In the genomic region with DNA sequence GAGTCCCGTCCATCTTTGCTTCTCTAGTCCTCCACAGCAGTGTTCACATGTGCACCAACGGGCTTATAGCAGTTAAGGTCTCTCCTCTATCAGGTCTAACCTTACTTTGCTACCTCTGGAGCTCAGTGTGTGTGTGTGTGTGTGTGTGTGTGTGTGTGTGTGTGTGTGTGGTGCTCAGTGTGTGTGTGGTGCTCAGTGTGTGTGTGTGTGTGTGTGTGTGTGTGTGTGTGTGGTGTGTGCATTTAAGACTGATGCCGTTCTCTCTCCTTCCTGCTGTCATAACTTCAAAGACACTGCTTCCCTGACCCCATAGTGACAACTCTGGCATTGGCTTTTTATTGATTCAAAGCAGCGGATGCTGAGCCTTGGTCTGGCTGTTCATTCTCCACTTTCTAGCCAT, we compare ENCODE assay signal across 20 mouse cellular contexts. TPM values are rescaled to one million over a fixed set of nuclear protein-coding genes. Genes with fewer than 3 reads are reported as not detected.
DNase-seq lines count a peak whose midpoint lies in the region; ATAC-seq and TF ChIP-seq lines count a peak whose summit lies in the region.
"Had no signal": no experiment of that assay in that cellular context is flagged by ENCODE, and none has a peak within 500 bp of the region (broad histone marks: within the 10 kb centered on the region; RNA-seq: fewer than 3 reads in every experiment).

A gene (plus strand): TSS at position 301 of the 400 bp plus-strand sequence.

- DNase-seq in gastrocnemius, adult 2 months: no peak
- no peak for DNase-seq in gastrocnemius, postnatal 10 days
- DNase-seq in midbrain, postnatal 0 days (ENCODE audit: low spot score): no peak
- no peak for DNase-seq in yolk sac, embryonic 10.5 days (ENCODE audit: low spot score)
- DNase-seq: adrenal gland, adult 2 months; B cell, adult 2 months; cerebellum, adult 18-20 months; gastrocnemius, postnatal 14 days; kidney, postnatal 25 days; layer of hippocampus, adult 9-11 months; thymus, postnatal 25 days had no signal

- no peaks in the 10 kb centered on the region for H3K4me1 ChIP-seq in hindbrain, embryonic 16.5 days (ENCODE audit: control insufficient read depth, insufficient read depth, low read depth, low read length)
- H3K4me1 ChIP-seq in hindbrain, embryonic 13.5 days (replicated peaks): 0 out of 2 replicates have a peak, but pooled peaks cover 3% of the 10 kb centered on the region
- H3K4me1 ChIP-seq in midbrain, postnatal 0 days (ENCODE audit: insufficient read depth, low read length): no peaks in the 10 kb centered on the region
- no peaks in the 10 kb centered on the region for H3K4me1 ChIP-seq in midbrain, embryonic 13.5 days (replicated peaks)
- H3K4me1 ChIP-seq: limb, embryonic 13.5 days; liver, embryonic 15.5 days; megakaryocyte, embryonic 14.5 days had no signal

- TF ChIP-seq CTCF in gastrocnemius, adult 2 months (IDR thresholded peaks at IDR 0.05): no peak
- TF ChIP-seq CTCF in midbrain, postnatal 0 days (IDR thresholded peaks at IDR 0.05): no peak

- intact Hi-C loops in gastrocnemius, adult 2 months (cut with DNase I): no loop called here

- H3K36me3 ChIP-seq in hindbrain, embryonic 16.5 days (ENCODE audit: control insufficient read depth, insufficient read depth, low read length): peaks cover 30% of the 10 kb centered on the region
- peaks cover 45% of the 10 kb centered on the region for H3K36me3 ChIP-seq in hindbrain, embryonic 13.5 days
- H3K36me3 ChIP-seq in midbrain, postnatal 0 days (ENCODE audit: insufficient read depth, low read length): peaks cover 38% of the 10 kb centered on the region
- peaks cover 42% of the 10 kb centered on the region for H3K36me3 ChIP-seq in midbrain, embryonic 13.5 days

- H3K9ac ChIP-seq in hindbrain, embryonic 16.5 days (ENCODE audit: low read depth, low read length): no peak within 1 kb of the TSS
- H3K9ac ChIP-seq in hindbrain, embryonic 13.5 days: no peak within 1 kb of the TSS; the same call in 1 of the 2 replicates
- H3K9ac ChIP-seq in midbrain, postnatal 0 days (replicated peaks; ENCODE audit: low read length, poor library complexity, severe bottlenecking): no peak within 1 kb of the TSS
- H3K9ac ChIP-seq in midbrain, embryonic 13.5 days (replicated peaks): no peak within 1 kb of the TSS
- H3K9ac ChIP-seq: limb, embryonic 13.5 days; liver, embryonic 15.5 days had no signal

- no peaks in the 10 kb centered on the region for H3K9me3 ChIP-seq in hindbrain, embryonic 16.5 days (ENCODE audit: control insufficient read depth, low read length)
- H3K9me3 ChIP-seq in hindbrain, embryonic 13.5 days: no peaks in the 10 kb centered on the region
- no peaks in the 10 kb centered on the region for H3K9me3 ChIP-seq in midbrain, postnatal 0 days (ENCODE audit: low read length)
- no peaks in the 10 kb centered on the region for H3K9me3 ChIP-seq in midbrain, embryonic 13.5 days
- H3K9me3 ChIP-seq: limb, embryonic 13.5 days; liver, embryonic 15.5 days; megakaryocyte, embryonic 14.5 days had no signal

- 81% methylated on average over 4 of the region's 4 CpGs for WGBS in hindbrain, embryonic 16.5 days
- WGBS in hindbrain, embryonic 13.5 days: 85% methylated on average over 4 of the region's 4 CpGs
- 76% methylated on average over 4 of the region's 4 CpGs for WGBS in midbrain, postnatal 0 days
- 82% methylated on average over 4 of the region's 4 CpGs for WGBS in midbrain, embryonic 13.5 days

- H3K4me3 ChIP-seq in gastrocnemius, adult 2 months: peak within 1 kb of the TSS; percentile 29
- no peak within 1 kb of the TSS for H3K4me3 ChIP-seq in hindbrain, embryonic 16.5 days (ENCODE audit: low read length)
- no peak within 1 kb of the TSS for H3K4me3 ChIP-seq in hindbrain, embryonic 13.5 days
- H3K4me3 ChIP-seq in midbrain, postnatal 0 days (ENCODE audit: low read depth, low read length): no peak within 1 kb of the TSS
- H3K4me3 ChIP-seq in midbrain, embryonic 13.5 days (replicated peaks): no peak within 1 kb of the TSS
- H3K4me3 ChIP-seq: limb, embryonic 13.5 days; liver, embryonic 15.5 days; megakaryocyte, embryonic 14.5 days; myocyte had no signal

- H3K4me2 ChIP-seq in hindbrain, embryonic 16.5 days (ENCODE audit: low read length): no peak within 1 kb of the TSS
- no peak within 1 kb of the TSS for H3K4me2 ChIP-seq in hindbrain, embryonic 13.5 days
- H3K4me2 ChIP-seq in midbrain, postnatal 0 days (ENCODE audit: low read depth, low read length, poor library complexity, severe bottlenecking): no peak within 1 kb of the TSS
- no peak within 1 kb of the TSS for H3K4me2 ChIP-seq in midbrain, embryonic 13.5 days (replicated peaks)
- H3K4me2 ChIP-seq: limb, embryonic 13.5 days; liver, embryonic 15.5 days had no signal

- H3K27ac ChIP-seq in gastrocnemius, adult 2 months: peak within 1 kb of the TSS; percentile 72
- no peak within 1 kb of the TSS for H3K27ac ChIP-seq in hindbrain, embryonic 16.5 days (ENCODE audit: low read depth, low read length)
- H3K27ac ChIP-seq in hindbrain, embryonic 13.5 days: no peak within 1 kb of the TSS
- 0 out of 2 replicates have a peak within 1 kb of the TSS, but pooled peaks have one; percentile 13 for H3K27ac ChIP-seq in midbrain, postnatal 0 days (ENCODE audit: low read depth, low read length)
- no peak within 1 kb of the TSS for H3K27ac ChIP-seq in midbrain, embryonic 13.5 days
- H3K27ac ChIP-seq: limb, embryonic 13.5 days; liver, embryonic 15.5 days had no signal

- H3K27me3 ChIP-seq in hindbrain, embryonic 16.5 days (replicated peaks; ENCODE audit: control insufficient read depth, insufficient read depth, low read length): no peaks in the 10 kb centered on the region
- H3K27me3 ChIP-seq in hindbrain, embryonic 13.5 days: no peaks in the 10 kb centered on the region
- no peaks in the 10 kb centered on the region for H3K27me3 ChIP-seq in midbrain, postnatal 0 days (ENCODE audit: insufficient read depth, low read length)
- H3K27me3 ChIP-seq in midbrain, embryonic 13.5 days: no peaks in the 10 kb centered on the region
- H3K27me3 ChIP-seq: limb, embryonic 13.5 days had no signal

- ATAC-seq in hindbrain, embryonic 16.5 days: no peak
- ATAC-seq in hindbrain, embryonic 13.5 days (ENCODE audit: low FRiP score): no peak
- no peak for ATAC-seq in midbrain, postnatal 0 days (ENCODE audit: low FRiP score)
- ATAC-seq in midbrain, embryonic 13.5 days: no peak
- ATAC-seq: forebrain, embryonic 14.5 days; intestine, embryonic 16.5 days had no signal

RNA-seq across cellular contexts. Expression of the gene that starts here (rescaled TPM):
- 1 to 10 TPM; 2.4 to 5.4 TPM for total RNA-seq in gastrocnemius, adult 2 months (2021)
- 1 to 10 TPM; 2.8 to 4.2 TPM for total RNA-seq in gastrocnemius, postnatal 10 days (2021)
- polyA plus RNA-seq in hindbrain, embryonic 16.5 days (2015; fragmentation: Nextera tagmentation; extraction: Ambion mirVana): 14.9 and 19.5 TPM in 2 replicates
- polyA plus RNA-seq in hindbrain, embryonic 13.5 days (2015; fragmentation: Nextera tagmentation; extraction: Ambion mirVana): 2.4 and 4.2 TPM in 2 replicates
- total RNA-seq in midbrain, postnatal 0 days (2014; rRNA removed): 12.3 and 12.8 TPM in 2 replicates
- polyA plus RNA-seq in midbrain, postnatal 0 days (2015; fragmentation: Nextera tagmentation; extraction: Ambion mirVana): 13.1 and 15.3 TPM in 2 replicates
- polyA plus RNA-seq in midbrain, embryonic 13.5 days (2015; fragmentation: Nextera tagmentation; extraction: Ambion mirVana): 2.8 and 3.0 TPM in 2 replicates
- polyA plus RNA-seq: limb, embryonic 13.5 days; liver, embryonic 15.5 days; myocyte had no signal

Comparison
In these comparisons a context has a peak if more than half of its experiments do, and no peak if none do; other contexts are left out.
1. H3K27ac ChIP-seq: peak in gastrocnemius, adult 2 months (single experiment) and midbrain, postnatal 0 days (single experiment); none in hindbrain, embryonic 16.5 days (single experiment), hindbrain, embryonic 13.5 days (single experiment) and midbrain, embryonic 13.5 days (single experiment).